Mouse (Mus musculus) hindbrain, embryonic 12.5 days (tissue): Measurements from ENCODE around the gene Brinp3. TPM values are rescaled to one million over a fixed set of nuclear protein-coding genes. Genes with fewer than 3 reads are reported as not detected.
"Not testable (repeated sequence)": the region's sequence is repeated elsewhere in the genome, so short reads cannot be mapped to it uniquely, and the experiment has no call there.

Experiments
- ATAC-seq: fragments of 200-750 bp; cut with Nextera tagmentation; 2 replicates; pipeline ENCODE4 v1.8.0; 2017; ENCODE audit warnings: moderate TSS enrichment; ENCODE audit not compliant: low FRiP score
- H3K27ac ChIP-seq: fragments of 300-500 bp; sonication (generic); 2 replicates; pipeline ENCODE4 v1.5.1; 2016; ENCODE audit warnings: mild to moderate bottlenecking
- H3K27me3 ChIP-seq: fragments of 300-500 bp; sonication (generic); 2 replicates; pipeline ENCODE4 v1.6.1; 2016; ENCODE audit warnings: mild to moderate bottlenecking
- H3K36me3 ChIP-seq: fragments of 300-500 bp; sonication (generic); 2 replicates; pipeline ENCODE4 v1.6.1; 2016; ENCODE audit warnings: mild to moderate bottlenecking
- H3K4me1 ChIP-seq: fragments of 300-500 bp; sonication (generic); 2 replicates; pipeline ENCODE4 v1.6.1; 2016
- H3K4me2 ChIP-seq: fragments of 300-500 bp; sonication (generic); replicated peaks from 2 replicates; pipeline ENCODE4 v1.6.1; 2016; ENCODE audit warnings: mild to moderate bottlenecking
- H3K4me3 ChIP-seq: fragments of 300-500 bp; sonication (generic); 2 replicates; pipeline ENCODE4 v1.5.1; 2016; ENCODE audit warnings: mild to moderate bottlenecking
- H3K9ac ChIP-seq: fragments of 300-500 bp; sonication (generic); 2 replicates; pipeline ENCODE4 v1.6.1; 2016; ENCODE audit warnings: mild to moderate bottlenecking, moderate library complexity
- H3K9me3 ChIP-seq: fragments of 300-500 bp; sonication (generic); replicated peaks from 2 replicates; pipeline ENCODE4 v1.6.1; 2016; ENCODE audit warnings: mild to moderate bottlenecking
- WGBS: fragments of 180-500 bp; shearing (Covaris S2); methylation state at CpG from one replicate; pipeline ENCODE4 v1.1.7; 2016; 5-methylcytosine and 5-hydroxymethylcytosine counted together
- polyA plus RNA-seq: library from polyadenylated mRNA; unstranded; fragments of >200 nt; fragmentation: Nextera tagmentation; extraction: Ambion mirVana; gene quantifications from 2 replicates; pipeline ENCODE4 v1.2.1, GENCODE M21; 2016

The Brinp3 gene
- polyA plus RNA-seq, 1 experiment from 2014 or later = 3.1 TPM

DNA sequence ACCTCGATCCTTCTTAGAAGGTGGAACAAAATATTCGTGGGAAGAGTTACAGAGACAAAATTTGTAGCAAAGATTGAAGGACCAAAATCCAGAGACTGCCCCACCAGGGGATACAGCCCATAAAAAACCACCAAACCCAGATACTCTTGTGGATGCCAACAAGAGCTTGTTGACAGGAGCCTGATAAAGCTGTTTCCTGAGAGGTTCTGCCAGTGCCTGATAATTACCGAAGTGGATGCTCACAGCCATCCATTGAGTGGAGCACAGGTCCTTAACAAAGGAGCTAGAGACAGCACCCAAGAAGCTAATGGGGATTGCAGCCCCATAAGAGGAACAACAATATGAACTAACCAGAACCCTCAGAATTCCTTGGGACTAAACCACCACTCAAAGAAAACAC, 67.6 kb downstream of the Brinp3 start:
- H3K36me3 ChIP-seq = no peaks in the 10 kb centered on the region
- H3K9me3 ChIP-seq = no peaks in the 10 kb centered on the region
- no peaks in the 10 kb centered on the region for H3K4me1 ChIP-seq
- H3K4me2 ChIP-seq = no peak overlapping the region
- ATAC-seq = no peak
- H3K27me3 ChIP-seq = no peaks in the 10 kb centered on the region
- no peak overlapping the region for H3K9ac ChIP-seq
- no peak overlapping the region for H3K27ac ChIP-seq
- no peak overlapping the region for H3K4me3 ChIP-seq
- 89% methylated on average over 3 of the region's 3 CpGs for whole genome bisulfite sequencing

DNA sequence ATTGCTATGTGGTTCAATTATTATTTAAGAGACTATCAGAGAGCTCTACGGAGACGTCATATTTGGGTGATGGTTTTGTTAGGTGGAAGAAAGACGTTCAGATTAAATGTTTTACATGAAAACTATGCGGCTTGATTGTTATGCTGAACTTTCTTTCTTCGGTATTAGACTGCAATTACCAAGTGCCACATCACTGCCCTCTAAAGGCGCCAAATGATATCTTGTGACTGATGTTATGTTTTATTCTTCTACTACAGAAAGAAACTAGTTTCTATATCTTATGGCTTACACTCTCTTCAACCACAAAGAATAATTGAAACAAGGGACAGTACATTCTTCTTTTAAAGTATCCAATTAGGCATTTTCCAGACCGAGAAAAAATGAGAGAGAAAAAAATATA, 89.6 kb downstream of the Brinp3 start:
- WGBS = 72% methylated on average over 7 of the region's 7 CpGs
- Histone ChIP-seq H3K27ac (no peak overlapping the region), H3K4me2 (no peak overlapping the region), H3K9me3 (no peaks in the 10 kb centered on the region), H3K9ac (no peak overlapping the region), H3K36me3 (no peaks in the 10 kb centered on the region), H3K27me3 (no peaks in the 10 kb centered on the region), H3K4me3 (no peak overlapping the region), H3K4me1 (no peaks in the 10 kb centered on the region)
- no peak for ATAC-seq

DNA sequence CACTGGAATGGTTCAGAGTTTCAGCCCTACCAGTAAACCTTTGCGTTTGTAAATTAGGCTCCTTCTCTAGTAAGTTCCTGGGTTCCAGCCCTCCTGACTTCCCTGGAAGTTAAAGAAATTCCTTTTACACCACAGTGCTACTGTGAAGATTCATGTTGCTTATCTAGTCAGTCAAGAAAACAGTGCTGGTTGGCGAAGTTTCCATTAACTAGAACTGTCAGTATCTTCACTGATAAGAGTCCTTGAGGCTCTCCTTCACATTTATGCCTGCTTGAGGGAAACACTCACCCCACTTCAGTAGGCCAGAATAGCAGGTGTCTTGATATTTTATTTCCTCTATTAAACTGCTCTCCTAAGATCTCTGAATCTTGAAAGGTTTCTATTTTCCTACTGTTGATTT, 138.3 kb downstream of the Brinp3 start:
- Histone ChIP-seq H3K4me2 (no peak overlapping the region), H3K27me3 (no peaks in the 10 kb centered on the region), H3K36me3 (no peaks in the 10 kb centered on the region), H3K9me3 (no peaks in the 10 kb centered on the region), H3K9ac (no peak overlapping the region), H3K4me3 (no peak overlapping the region), H3K4me1 (no peaks in the 10 kb centered on the region), H3K27ac (no peak overlapping the region)
- no peak for ATAC-seq
- 75% methylated on average over 2 of the region's 2 CpGs for WGBS

DNA sequence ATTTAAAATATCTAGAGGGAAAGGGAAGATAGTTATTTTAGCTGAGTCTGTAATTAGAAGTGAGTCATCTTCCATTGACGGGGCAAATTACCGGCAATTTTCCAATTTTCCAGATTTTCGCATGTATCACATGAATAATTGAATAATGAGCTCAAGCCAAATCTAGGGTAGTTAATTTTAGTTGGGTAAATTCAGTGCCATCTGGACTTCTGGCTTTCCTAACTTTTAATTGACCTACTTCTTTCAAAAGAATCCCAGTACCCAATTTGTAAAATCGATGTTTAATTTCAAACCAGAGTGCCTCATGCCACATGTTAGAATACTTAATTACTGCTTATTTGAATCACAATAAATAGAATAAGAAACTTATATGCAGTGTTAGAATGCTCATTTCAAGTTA, 162.7 kb downstream of the Brinp3 start:
- no peak for ATAC-seq
- Histone ChIP-seq H3K4me2 (no peak overlapping the region), H3K36me3 (no peaks in the 10 kb centered on the region), H3K4me1 (no peaks in the 10 kb centered on the region), H3K27ac (no peak overlapping the region), H3K27me3 (no peaks in the 10 kb centered on the region), H3K4me3 (no peak overlapping the region), H3K9me3 (no peaks in the 10 kb centered on the region), H3K9ac (no peak overlapping the region)
- WGBS = 69% methylated on average over 4 of the region's 4 CpGs

DNA sequence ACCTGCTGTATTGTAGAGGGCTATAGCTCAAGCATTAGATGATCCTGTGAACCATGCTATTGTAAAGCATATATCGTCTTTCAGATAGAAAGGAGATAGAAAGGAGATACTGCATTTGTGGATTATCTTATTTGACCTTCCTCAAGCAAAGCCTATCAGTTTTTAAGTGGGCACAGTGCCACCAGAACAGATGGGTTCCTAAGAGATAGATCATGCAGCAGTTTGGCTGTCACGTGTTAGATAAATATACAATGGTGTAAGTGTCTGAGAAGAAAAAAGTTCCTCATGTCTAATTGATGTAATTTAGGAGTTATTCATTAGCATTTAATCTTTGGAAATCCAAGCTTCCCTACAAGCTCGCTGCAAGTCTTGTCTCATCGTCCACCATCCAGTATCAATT, 206.2 kb downstream of the Brinp3 start:
- no peak overlapping the region for H3K27ac ChIP-seq
- ATAC-seq = no peak

DNA sequence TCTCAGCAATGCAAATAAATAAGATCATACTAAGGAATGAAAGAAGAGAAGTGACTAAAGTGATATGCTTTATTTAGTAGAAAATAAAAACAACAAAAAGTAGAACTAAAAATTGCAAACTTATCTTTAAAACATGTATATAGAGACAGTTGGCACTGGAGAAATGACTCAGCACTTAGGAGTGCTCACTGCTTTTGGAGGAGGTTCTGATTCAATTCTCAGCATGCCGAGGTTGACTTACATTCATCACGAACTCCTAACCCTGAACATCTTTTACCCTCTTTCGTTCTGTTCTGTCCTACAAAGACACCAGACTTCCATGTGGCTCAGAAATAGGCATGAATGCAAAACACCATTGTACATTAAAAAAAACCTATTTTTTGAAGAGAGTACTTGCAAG, 225.0 kb downstream of the Brinp3 start:
- Histone ChIP-seq H3K9ac (no peak overlapping the region), H3K9me3 (no peaks in the 10 kb centered on the region), H3K4me3 (no peak overlapping the region), H3K27me3 (no peaks in the 10 kb centered on the region), H3K27ac (no peak overlapping the region), H3K36me3 (no peaks in the 10 kb centered on the region), H3K4me1 (no peaks in the 10 kb centered on the region), H3K4me2 (no peak overlapping the region)
- ATAC-seq = no peak
- WGBS = 81% methylated on average over 3 of the region's 3 CpGs

More for the DNA sequence above, 206.2 kb downstream of the Brinp3 start:
- Histone ChIP-seq H3K9me3 (no peaks in the 10 kb centered on the region), H3K4me1 (no peaks in the 10 kb centered on the region), H3K4me2 (no peak overlapping the region), H3K36me3 (no peaks in the 10 kb centered on the region), H3K27me3 (no peaks in the 10 kb centered on the region), H3K4me3 (no peak overlapping the region), H3K9ac (no peak overlapping the region)
- 89% methylated on average over 4 of the region's 4 CpGs for WGBS

DNA sequence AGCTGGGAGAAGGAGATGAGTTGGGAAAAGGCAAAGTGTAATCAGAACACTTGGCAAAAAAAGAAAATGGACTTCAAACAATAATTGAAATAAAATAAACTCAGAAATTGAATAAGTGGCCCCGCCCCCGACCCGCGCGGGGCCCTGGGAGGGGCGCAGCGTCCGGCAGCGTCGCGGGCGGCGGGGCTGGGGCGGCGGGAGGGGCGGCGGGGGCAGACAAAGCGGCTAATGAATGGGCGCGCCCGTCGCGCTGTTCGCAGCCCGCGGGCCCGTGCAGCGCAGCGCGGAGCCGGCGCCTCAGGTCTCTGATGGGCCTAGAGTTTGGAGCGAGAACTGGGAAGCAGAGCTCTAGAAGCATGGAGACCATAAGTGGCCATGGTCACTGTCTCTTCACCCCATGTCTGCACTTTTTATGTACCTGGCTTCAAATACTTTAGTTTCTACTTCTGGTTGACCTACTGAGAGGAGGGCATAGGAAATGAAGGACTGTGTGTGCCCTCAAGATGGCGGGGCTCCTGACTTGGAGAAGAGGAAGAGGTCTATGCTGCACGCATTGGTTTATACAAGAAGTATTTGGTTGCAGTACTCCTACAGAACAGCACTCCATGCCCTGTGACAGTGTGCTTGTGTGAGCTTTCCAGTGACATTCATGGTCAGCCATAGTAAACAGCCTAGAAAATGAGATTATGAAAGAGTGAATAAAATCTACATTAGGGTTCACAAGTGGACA, 230.4 kb downstream of the Brinp3 start:
- not testable (repeated sequence) for H3K27me3 ChIP-seq, H3K36me3 ChIP-seq, H3K4me1 ChIP-seq, H3K27ac ChIP-seq, H3K9ac ChIP-seq, H3K9me3 ChIP-seq
- ATAC-seq = peak; percentile 94
- 4% methylated on average over 31 of the region's 35 CpGs for WGBS
- Histone ChIP-seq H3K4me2 (peak overlapping the region; percentile 59), H3K4me3 (peak overlapping the region; percentile 35)

DNA sequence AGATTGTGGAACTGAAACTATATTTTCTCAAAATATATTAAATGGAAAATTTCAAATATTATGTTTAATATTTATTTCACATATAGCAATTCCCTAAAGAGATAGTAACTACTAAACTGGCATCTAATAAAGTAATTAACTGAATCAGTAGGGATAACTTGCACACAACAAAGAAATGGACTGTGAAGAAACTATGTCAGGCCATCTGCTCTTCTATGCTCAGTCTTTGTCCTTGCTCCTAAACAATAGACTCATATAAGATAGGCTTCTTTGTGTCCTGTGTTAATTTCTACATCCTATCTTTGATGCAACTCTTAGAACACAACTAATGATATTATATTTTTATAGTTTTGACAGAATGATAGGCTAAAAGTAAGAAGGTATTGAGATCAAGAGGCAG, 256.5 kb downstream of the Brinp3 start:
- Histone ChIP-seq H3K36me3 (no peaks in the 10 kb centered on the region), H3K4me1 (no peaks in the 10 kb centered on the region), H3K4me2 (no peak overlapping the region), H3K9me3 (no peaks in the 10 kb centered on the region), H3K4me3 (no peak overlapping the region), H3K27me3 (no peaks in the 10 kb centered on the region), H3K9ac (no peak overlapping the region), H3K27ac (no peak overlapping the region)
- no peak for ATAC-seq

DNA sequence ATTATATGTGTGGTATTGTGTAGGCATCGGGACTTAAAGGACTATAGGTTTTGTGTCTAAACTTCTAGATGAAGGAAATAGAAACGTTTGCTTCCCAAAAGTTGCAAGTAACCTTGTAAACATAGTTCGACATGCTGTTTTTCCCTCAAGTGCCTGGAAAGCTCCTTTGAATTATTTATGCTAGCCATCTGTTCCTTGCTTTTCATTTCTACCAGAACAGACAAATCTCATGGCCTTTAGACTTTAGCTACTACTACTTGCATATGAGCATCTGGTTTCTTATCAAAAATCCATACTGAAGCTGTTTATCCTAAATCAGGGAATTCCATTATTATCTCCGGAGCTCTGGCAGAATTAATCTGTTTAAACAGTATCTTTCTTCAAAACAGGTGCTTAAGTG, 288.7 kb downstream of the Brinp3 start:
- no peak overlapping the region for H3K9ac ChIP-seq
- no peak overlapping the region for H3K4me2 ChIP-seq
- H3K27me3 ChIP-seq = no peaks in the 10 kb centered on the region
- H3K4me1 ChIP-seq = no peaks in the 10 kb centered on the region
- no peaks in the 10 kb centered on the region for H3K36me3 ChIP-seq
- WGBS = 77% methylated on average over 4 of the region's 4 CpGs
- no peak overlapping the region for H3K27ac ChIP-seq
- no peaks in the 10 kb centered on the region for H3K9me3 ChIP-seq
- no peak overlapping the region for H3K4me3 ChIP-seq
- ATAC-seq = no peak

DNA sequence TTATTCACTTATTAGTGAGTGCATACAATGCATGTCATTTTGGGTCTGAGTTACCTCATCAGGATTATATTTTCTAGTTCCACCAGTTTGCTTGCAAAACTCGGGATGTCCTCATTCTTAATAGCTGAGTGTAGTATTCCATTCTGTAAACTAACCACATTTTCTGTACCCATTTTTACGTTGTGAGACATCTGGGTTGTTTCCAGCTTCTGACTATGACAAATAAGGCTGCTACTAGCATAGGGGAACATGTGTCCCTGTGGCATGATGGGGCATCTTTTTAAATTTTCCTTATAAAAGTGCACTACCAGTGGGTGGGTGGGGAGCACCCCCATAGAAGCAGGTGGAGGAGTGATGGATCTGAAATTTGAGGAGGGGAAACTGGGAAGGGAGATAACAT, 292.7 kb downstream of the Brinp3 start:
- no peaks in the 10 kb centered on the region for H3K27me3 ChIP-seq
- H3K4me2 ChIP-seq = no peak overlapping the region
- 77% methylated on average over 2 of the region's 2 CpGs for WGBS
- H3K27ac ChIP-seq = no peak overlapping the region
- ATAC-seq = no peak
- no peaks in the 10 kb centered on the region for H3K4me1 ChIP-seq
- H3K9ac ChIP-seq = no peak overlapping the region
- H3K36me3 ChIP-seq = no peaks in the 10 kb centered on the region
- H3K4me3 ChIP-seq = no peak overlapping the region
- no peaks in the 10 kb centered on the region for H3K9me3 ChIP-seq

DNA sequence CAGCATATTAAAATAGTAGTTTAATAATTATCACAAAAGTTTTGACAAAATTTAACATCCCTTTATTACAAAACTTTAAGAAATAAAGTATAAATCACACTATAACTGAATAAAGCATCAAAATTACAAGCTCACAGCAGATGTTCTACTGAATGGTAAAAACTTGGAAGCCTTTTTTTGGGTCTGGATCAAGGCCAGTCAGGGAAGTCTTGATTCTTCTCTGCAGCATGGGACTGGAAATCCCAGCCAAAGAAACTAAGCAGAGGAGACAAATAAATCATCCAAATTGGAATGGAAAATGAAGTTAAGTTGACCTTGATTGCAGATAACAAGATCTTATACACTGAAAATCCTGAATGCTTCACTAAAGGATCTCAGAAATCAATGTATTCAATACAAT, 298.3 kb downstream of the Brinp3 start:
- no peaks in the 10 kb centered on the region for H3K36me3 ChIP-seq
- H3K9me3 ChIP-seq = no peaks in the 10 kb centered on the region
- no peak for ATAC-seq

DNA sequence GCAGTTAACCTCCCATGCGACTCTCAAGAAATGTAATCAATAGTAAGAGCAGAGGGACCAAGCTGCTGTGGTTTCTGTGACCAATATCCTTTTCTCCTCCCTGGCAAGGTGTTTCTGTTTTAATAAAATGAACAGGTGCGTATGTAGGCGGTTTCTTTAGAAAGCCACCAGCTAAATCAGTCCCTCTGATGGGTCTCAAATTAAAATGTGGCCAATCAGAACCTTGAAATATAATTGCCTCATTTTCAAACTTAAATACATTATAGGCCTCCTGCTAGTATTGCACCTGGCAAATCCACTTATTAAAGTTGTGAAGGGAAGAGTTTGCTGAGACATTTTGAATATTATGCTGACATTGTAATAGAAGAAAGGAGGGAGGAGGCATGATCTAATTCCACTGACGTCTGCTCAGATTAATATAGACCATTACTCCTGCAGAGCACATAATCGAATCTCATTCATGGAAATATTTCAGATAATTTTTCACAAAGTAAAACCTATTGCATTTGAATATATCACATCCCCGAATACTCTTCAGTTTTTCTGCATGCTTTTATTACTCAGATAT, 305.5 kb downstream of the Brinp3 start:
- no peaks in the 10 kb centered on the region for H3K36me3 ChIP-seq
- H3K4me3 ChIP-seq = no peak overlapping the region
- H3K9ac ChIP-seq = no peak overlapping the region
- H3K4me2 ChIP-seq = no peak overlapping the region
- WGBS = 82% methylated on average over 6 of the region's 6 CpGs
- no peaks in the 10 kb centered on the region for H3K4me1 ChIP-seq
- no peaks in the 10 kb centered on the region for H3K27me3 ChIP-seq
- no peaks in the 10 kb centered on the region for H3K9me3 ChIP-seq
- ATAC-seq = no peak
- no peak overlapping the region for H3K27ac ChIP-seq

More for the DNA sequence above, 298.3 kb downstream of the Brinp3 start:
- H3K9ac ChIP-seq = no peak overlapping the region
- no peaks in the 10 kb centered on the region for H3K4me1 ChIP-seq
- no peak overlapping the region for H3K27ac ChIP-seq
- no peak overlapping the region for H3K4me3 ChIP-seq
- no peak overlapping the region for H3K4me2 ChIP-seq
- no peaks in the 10 kb centered on the region for H3K27me3 ChIP-seq

DNA sequence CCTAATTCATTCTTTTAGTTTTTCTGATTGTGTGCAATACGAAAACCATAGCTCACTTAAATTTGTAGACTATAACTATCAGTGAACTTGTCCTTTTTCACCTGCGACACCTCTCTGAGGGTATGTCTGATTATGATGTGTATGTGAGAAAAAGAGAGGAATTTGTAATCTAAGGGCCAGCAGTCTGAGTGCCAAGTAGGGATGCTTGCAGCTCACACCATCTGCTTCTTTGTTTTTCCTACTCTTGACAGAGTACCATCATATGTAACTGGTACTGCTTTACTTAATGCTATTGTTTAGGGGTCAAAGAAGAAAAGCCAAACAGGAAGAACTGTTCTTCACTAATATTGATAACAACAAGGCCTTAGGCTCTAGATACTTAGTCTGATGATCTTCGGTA, 307.3 kb downstream of the Brinp3 start:
- no peaks in the 10 kb centered on the region for H3K9me3 ChIP-seq
- no peaks in the 10 kb centered on the region for H3K27me3 ChIP-seq
- no peak overlapping the region for H3K4me2 ChIP-seq
- 94% methylated on average over 3 of the region's 3 CpGs for WGBS
- no peaks in the 10 kb centered on the region for H3K4me1 ChIP-seq
- H3K36me3 ChIP-seq = no peaks in the 10 kb centered on the region
- no peak for ATAC-seq
- H3K9ac ChIP-seq = no peak overlapping the region
- H3K4me3 ChIP-seq = no peak overlapping the region
- H3K27ac ChIP-seq = no peak overlapping the region
